Mouse (Mus musculus) retina, postnatal 7 days (tissue): Measurements from ENCODE around the gene Pnrc2.

Experiments used
- DNase-seq: peaks from one replicate; pipeline ENCODE4 v3.0.0-alpha.2; 2012; ENCODE audit warnings: low read depth, low spot score

Gene Pnrc2

GRCm38 (mm10) chr4:135870227-135871023 lies 3.2 kb downstream of the Pnrc2 start:
- no peak for DNase-seq

- DNase-seq: no peak
Measured at GRCm38 (mm10) chr4:135868996-135869395, 4.7 kb downstream of the Pnrc2 start.

- DNase-seq: no peak
Measured at GRCm38 (mm10) chr4:135857597-135858186, 16.0 kb downstream of the Pnrc2 start.

- DNase-seq: no peak
Measured at GRCm38 (mm10) chr4:135856223-135857091, 17.2 kb downstream of the Pnrc2 start.

GRCm38 (mm10) chr4:135855536-135856222 lies 18.0 kb downstream of the Pnrc2 start, which contains the start of gene Srsf10:
TSS of gene Srsf10 (plus strand) at chr4:135855747.
- peak; percentile 95 for DNase-seq

- DNase-seq: no peak
Measured at GRCm38 (mm10) chr4:135855080-135855479, 18.6 kb downstream of the Pnrc2 start.

- no peak for DNase-seq
Measured at GRCm38 (mm10) chr4:135854630-135855029, 19.0 kb downstream of the Pnrc2 start.

- DNase-seq: no peak
Measured at GRCm38 (mm10) chr4:135853987-135854546, 19.6 kb downstream of the Pnrc2 start.

GRCm38 (mm10) chr4:135851942-135852341 lies 21.7 kb downstream of the Pnrc2 start:
- DNase-seq: no peak

GRCm38 (mm10) chr4:135850411-135851095 lies 23.1 kb downstream of the Pnrc2 start:
- no peak for DNase-seq

- no peak for DNase-seq
Measured at GRCm38 (mm10) chr4:135847581-135847980, 26.1 kb downstream of the Pnrc2 start.

GRCm38 (mm10) chr4:135844400-135844799 lies 29.2 kb downstream of the Pnrc2 start:
- no peak for DNase-seq

- no peak for DNase-seq
Measured at GRCm38 (mm10) chr4:135839293-135840011, 34.2 kb downstream of the Pnrc2 start.

- DNase-seq: no peak
Measured at GRCm38 (mm10) chr4:135838925-135839292, 34.7 kb downstream of the Pnrc2 start.

GRCm38 (mm10) chr4:135834124-135834717 lies 39.4 kb downstream of the Pnrc2 start:
- no peak for DNase-seq

- no peak for DNase-seq
Measured at GRCm38 (mm10) chr4:135833301-135834123, 40.1 kb downstream of the Pnrc2 start.

GRCm38 (mm10) chr4:135832070-135832469 lies 41.6 kb downstream of the Pnrc2 start:
- DNase-seq: no peak

- DNase-seq: no peak
Measured at GRCm38 (mm10) chr4:135828491-135828890, 45.2 kb downstream of the Pnrc2 start.

- DNase-seq: no peak
Measured at GRCm38 (mm10) chr4:135824254-135824653, 49.4 kb downstream of the Pnrc2 start.
